Mouse (Mus musculus): ENCODE results near the gene Ptgis. TPM values are rescaled to one million over a fixed set of nuclear protein-coding genes. Genes with fewer than 3 reads are reported as not detected.

Ptgis gene
- total RNA-seq (2021): 17.1 and 20.4 TPM in 2 replicates
- long read RNA-seq, experiment 1, transcript Ptgis-201 (10 exons, 2,107 nt): major isoform, 5 of 17 reads
- long read RNA-seq, experiment 1, partial matches to known transcripts: 8 of 17 reads
- long read RNA-seq, experiment 1, other reads (novel, unspliced or antisense): 4 of 17 reads
- long read RNA-seq, experiment 2, transcript Ptgis-201 (10 exons, 2,107 nt): major isoform, 11 of 19 reads
- long read RNA-seq, experiment 2, partial matches to known transcripts: 7 of 19 reads
- long read RNA-seq, experiment 2, other reads (novel, unspliced or antisense): 1 of 19 reads

DNA sequence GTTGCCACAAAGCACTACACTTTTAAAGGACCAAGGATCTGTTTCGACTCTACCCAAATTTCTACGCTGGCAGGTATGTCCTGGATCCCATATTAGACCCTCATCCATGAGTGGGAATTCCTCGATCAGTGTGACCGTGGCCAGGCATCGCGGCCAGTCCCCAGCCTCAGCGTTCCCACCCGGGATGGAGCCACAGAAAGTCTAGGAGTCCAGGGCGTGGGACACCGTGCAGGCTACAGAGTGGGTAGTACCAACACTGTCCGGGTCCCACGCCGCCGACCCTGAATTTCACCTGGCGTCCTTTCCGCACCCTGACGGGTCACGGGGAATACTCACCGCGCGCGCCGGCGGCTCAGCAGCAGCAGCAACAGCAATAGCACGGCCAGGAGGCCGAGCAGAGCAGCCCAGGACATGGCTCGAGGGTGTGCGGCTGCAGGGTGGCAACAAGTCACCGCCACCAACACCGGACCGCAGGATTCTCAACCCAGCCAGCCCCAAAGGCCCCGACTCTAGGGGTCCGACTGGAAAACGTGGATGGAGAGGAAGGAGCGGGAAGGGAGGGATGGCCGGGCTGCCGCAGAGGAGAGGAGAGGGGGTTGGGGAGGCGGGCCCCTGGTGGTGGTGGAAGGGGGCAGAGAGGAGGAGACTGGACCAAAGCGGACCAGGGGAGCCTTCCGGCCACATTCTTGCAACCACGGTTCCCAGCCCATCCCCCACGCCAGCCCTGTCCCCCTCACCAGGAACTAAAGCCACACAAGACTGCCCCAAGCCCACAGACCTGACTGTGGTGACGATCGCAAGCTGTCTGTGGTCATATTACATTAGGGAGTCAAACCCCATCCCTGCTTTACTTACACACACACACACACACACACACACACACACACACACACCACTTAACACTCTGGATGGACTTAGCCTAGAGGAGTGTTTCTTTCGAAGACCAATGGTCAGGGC lies at the start of gene Ptgis:
TSS of gene Ptgis (minus strand) at position 597 of the 957 bp plus-strand sequence.
- peak; percentile 64 for DNase-seq

DNA sequence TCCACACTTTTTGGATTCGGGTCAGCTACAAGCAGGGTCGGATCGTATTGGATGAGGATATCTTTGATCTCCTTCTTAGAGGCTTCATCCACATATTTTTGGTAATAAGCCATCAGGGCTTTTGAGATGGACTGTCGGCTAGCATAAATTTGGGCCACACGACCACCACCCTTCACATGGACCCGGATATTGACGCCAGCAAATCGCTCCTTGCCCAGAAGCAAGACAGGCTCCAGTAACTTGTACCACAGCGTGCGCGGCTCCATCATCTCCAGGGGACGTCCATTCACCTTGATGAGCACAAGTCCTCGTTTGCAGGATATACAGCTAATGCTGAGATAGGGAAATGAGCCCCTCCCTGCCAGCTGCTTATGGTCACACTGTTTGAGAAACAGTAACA lies 41.1 kb upstream of the Ptgis start:
- DNase-seq: peak; percentile 3

DNA sequence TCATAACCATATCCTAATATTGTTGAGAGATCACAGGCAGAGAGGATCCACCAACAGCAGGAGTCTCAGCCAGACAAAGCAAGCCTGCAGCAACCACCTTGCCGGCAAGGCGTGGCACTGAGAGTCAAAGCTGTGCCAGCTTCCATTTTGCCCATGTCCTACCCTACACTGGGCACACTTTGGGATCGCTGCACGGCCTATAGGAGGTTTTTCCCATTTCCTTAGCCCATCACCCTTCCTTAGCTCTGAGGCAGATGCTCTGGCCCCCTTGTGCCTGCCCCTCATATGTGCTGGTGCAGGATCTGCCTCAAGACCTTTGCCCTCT lies 40.5 kb upstream of the Ptgis start:
- DNase-seq: no peak

DNA sequence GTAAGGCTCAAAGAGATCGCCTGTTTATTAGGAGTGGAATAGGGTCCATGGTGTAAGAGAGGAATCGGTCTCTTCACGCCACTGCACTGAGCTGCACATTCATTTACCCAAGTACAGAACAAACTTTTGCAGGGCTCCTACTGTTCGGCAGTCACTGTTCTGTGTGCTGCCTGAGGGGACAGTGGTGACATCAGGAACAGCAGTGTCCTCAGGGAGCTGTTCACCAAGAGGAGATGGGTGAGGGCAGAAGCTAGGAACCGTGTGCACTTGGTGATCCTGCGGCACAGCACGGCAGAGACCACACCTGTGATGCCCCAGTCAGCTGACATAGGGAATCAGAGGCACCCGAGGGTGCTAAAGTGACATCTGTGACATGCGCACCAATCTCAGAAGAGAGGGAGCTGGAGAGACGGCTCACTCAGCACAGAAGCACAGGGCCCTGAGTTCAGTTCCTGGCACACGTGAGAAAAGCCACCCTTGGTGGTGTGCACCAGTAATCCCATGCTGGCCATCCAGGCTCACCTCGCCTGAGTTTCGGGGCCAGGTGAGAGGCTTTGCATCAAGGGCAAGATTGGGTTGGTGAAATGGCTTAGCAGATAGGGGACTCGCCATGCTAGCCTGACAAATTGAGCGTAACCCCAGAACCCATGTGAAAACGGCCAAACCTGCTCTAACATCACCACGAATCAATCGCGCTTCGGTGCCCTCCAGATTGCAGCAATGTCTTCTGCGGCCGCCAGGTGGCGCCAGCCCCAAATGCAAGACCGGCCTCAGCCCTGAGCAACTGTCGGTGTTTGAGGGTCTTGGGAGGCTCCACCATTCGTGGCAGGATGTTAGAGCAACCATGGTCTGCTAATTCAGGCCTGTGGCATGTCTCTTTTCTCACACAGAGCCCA lies 39.9 kb upstream of the Ptgis start:
- DNase-seq: peak; percentile 86

DNA sequence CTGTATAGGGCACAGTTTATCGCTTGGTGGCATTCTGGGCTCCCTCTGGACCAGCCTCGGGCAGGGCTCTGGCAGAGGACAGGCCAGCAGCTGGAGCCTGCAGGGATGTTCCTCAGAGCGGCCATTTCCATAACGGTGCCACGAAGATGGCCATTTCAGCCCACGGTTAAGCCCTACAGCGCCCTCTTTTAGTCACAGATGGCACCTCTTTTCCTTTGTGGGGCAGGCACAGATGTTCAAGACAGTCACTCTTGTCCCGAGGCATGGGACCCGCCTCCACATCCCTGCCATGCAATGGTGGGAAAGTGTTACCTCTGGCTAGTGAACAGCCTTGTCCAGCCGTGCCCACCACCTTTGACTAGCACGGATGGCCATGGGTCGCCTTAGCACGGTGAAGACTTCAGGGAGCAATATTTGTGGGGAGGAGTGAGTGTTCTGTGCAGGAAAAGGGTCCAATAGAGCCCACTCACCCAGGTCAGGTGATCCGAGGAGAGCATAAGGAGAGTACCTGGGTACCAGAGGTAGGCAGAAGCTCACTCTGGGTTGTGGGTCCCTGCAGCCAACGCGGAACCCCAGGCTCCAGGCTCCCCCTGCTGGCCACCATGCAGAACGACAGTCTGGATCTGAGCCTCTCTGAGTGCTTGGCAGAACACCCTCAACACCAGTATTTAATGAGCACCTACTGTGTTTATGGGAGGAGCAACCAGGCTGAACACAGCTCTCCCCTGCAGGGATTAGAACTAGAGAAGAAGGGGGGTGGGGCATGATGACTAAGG lies 38.5 kb upstream of the Ptgis start:
- peak; percentile 87 for DNase-seq

DNA sequence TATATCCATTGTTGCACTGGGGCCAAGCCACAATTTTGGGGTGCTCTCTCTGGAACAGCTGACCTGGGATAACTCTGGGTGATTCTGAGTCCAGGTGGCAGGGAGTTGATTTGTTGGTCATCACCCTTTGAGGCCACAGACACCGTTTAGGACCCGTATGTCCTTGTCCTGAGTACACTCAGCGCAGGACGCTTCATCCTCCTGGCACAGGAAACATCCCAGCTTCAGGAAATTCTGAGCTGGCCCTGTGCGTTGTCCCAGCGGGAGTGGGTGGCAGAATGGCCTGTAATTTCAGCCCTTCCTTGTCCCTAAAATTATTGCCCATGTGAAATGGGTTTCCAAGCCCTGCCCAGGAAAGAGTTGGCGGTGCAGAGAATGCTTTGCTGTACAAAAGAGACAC lies 37.6 kb upstream of the Ptgis start:
- DNase-seq: peak; percentile 26

DNA sequence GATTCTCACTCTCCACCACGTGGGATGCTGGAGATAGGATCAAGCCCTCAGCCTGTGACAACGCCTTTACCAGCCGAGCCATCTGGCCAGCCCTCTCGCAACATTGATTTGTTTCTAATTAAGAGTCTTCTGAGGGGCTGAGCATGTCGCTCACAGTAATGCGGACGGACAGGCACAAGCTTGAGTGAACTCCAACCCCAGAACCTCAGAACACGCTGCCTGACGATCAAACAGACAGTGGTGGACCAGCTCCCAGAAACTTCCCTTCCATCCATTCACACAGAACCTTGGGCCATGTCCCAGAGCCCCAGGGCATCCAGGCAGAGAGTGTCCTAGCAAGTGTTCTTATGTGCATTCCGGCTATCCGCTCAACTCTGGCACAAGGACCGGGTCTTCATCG lies 36.6 kb upstream of the Ptgis start:
- peak; percentile 3 for DNase-seq

DNA sequence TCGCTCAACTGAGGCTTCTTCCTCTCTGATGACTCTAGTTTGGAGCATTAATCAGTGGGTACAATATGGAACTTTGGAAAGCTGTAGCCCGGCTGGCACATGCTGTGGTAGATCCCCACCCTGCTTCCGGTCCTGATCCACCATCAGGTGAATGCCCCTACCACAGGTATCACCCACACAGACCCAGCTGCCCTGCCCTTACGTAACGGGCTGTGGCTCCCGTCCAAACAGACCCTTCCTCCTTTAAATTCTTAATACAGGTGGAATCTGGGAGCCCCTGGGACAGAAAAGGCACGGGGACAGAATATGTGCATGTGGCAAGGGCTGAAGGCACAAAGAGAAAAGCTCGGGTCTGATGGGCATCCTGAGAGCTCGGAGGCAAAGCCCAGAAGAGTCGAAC lies 35.5 kb upstream of the Ptgis start:
- DNase-seq: peak; percentile 2

DNA sequence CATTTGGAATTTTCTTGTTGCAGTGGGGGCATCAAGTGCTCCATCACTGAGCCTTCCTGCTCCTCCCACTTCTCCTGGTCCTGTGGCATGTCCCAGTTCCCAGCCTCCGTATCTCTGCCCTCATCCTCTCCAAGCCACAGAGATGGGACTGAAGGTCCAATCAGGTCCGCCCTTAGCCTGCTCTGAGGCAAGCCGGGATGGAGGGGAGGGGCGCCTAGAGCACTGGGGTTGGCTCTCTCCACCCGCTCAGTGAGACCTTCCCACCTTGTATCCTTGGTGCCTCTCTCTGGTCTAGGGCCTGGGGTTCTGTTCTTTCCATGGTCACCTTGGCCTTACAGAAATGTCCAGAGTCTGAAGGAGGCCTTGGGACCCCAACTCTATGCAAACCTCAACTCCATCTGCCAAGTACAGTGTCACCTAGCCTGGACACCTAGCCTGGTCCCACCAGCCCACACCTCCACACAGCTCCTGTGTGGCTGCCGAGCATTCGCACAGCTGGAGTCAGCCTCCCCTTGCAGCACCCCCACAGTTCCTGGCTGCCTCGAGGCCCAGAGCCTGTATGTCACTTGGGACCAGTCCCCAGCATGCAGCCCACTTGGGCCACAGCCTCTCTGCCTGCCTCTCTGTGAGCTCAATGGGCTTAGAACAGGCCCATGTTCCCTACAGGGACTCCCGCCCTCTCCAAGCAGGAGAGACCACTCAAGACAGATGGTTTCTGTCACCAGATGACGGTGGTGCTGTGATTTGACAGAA lies 34.5 kb upstream of the Ptgis start:
- DNase-seq: peak; percentile 2

DNA sequence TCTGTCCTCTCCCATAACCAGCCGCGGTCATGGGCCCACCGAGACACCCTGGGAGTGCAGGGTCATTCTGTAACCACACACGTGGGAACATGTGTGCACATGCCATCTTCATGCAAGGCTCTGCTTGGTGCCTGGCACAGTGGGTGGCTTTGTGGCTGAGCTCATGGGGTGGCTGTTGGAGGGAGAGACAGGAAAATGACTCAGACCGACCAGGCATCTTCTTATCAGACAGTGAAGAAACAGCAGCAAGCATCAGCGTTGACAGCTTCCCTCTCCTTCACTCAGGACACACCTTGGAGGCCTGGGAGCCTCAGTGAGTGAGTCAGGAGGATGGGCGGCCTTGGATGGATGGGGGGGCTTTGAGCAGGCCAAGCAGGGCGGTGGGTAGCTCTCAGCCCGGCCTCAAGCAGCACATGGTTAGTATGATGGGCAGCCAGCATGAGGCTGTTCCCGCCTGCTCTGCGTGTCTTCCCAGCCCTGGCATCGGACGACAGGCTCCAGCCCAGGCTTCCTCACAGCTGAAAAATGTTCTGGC lies 32.9 kb upstream of the Ptgis start:
- peak; percentile 35 for DNase-seq

DNA sequence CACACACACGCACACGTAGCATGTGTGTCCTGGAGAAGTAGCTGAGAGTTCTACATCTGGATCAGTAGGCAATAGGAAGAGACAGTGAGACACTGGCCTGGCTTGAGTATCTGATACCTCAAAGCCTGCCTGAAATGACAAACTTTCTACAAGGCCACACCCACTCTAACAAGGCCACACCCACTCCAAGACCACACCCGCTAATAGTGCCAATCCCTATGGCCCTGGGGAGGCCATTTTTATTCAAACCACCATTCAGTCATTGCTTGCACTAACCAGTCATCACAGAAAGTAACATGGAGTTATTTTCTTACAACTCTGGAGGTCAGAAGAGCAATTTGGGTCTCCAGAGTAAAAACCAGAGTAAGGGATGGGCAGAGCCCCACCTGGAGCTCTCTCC lies 32.3 kb upstream of the Ptgis start:
- DNase-seq: peak; percentile 12

DNA sequence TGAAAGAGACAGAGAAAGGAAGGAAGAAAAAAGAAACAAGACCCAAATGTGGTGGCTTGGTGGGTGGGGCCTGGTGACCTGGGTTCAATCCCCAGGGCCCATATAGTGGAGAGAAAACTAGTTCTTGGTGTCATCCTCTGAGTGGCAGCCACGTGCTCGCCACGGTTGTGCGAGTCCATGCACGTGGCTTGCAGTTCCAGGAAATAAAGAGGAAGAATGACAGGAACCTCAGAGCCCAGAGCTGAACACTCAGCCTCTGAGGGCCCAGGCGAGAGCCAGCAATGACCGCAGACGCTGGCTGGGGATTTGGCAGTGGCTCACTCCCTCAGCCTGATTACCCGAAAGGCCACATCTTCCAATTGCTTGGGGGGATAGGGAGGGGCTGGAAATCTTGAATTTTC lies 30.7 kb upstream of the Ptgis start:
- DNase-seq: peak; percentile 11

DNA sequence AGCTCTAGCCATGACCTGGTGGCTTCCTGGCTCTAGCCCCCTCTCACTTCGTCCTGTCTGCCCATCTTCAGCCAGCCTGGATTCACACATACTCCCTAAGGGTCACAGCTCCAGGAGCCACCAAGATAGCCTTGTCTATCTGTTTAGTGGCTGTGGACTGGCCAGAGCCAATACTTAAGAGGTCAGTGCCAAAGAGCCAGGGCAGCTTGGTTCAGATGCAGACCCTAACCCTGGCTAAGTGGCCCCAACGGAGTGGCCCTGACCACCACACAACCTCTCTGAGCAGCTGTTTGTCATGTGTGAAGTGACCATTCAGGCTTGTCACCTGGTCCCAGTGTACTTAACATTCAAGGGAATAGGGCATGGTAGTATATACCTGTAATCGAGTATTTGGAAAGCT lies 30.1 kb upstream of the Ptgis start:
- peak; percentile 1 for DNase-seq

DNA sequence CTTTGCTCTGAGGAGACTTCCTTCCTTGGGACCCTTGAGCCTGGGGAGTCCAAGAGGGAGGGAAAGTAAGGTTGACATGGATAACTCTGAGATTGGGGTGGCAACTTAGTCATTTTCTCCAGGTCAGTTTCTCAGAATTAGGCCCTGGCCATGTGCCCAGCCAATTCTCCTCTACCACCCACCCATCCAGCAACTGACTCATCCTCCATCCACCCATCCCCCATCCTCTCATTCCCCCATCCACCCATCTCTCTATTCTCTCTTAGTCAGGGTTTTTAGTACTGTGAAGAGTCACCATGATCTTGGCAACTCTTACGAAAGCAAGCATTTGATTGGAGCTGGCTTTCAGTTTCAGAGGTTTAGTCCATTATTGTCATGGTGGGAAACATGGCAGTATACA lies 28.3 kb upstream of the Ptgis start:
- DNase-seq: peak; percentile 2

DNA sequence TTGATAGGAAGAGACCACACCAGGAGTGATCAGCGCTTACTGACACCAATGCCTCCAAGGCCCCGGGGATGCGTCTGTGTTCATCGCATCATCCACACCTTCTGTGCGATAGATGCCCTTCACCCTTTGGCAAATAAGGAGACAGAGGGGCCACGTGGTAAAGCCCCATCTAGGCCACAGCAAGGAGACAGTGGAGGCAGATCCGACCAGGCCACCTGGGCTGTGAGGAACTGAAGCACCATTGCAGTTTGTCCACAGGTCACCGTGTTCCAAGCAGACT lies 27.9 kb upstream of the Ptgis start:
- peak; percentile 2 for DNase-seq

DNA sequence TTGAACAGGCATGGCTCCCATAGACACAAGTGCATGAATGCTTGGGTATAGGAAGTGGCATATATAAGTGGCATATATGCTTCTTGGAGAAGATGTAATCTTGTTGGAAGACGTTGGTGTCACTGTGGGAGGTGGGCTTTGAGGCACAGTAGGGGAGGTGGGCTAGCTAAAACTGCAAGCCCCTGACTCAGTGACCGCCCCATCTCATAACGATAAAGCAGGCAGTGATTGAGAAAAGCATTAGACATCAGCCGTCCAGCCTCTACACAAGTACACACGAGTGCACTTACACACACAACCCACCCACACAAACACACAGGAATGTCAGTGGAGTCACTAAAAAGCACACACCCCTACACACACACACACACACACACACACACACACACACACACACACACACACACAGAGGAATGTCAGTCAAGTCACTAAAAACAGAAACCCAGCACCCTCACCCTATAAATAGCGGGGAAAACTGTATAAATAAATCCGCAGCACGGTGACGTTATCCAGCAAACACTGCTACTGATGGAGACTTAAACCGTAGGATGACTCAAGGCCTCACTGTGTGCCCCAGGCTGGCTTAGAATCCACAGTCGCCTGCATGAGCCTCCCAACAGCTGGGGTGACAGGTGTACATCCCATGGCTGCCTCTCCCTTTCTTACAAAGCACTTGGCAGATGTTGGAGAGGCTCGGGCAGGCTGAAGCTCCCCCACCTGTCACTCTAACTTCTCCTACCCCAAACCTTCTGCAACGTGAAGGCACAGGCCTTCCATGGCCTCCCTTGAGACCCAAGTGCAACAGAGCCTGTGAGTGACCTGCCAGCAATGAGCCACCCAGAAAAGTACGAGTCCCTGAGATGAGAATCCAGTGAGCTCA lies 27.4 kb upstream of the Ptgis start:
- DNase-seq: no peak

DNA sequence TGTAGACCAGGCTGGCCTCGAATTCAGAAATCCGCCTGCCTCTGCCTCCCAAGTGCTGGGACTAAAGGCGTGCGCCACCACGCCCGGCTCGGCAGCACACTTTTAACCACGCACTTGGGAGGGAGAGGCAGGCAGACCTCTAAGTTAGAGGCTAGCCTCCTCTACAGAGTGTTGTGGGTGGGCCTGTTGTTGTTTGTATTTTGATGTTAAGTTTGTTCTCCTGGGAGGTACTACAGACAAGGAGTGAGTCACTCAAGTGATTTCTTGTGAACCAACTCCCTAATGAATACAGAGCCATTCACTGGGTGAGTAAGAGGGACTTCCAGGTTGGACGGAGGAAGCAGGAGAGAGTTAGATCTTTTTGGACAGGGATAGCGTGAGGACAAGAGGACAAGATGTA lies 25.8 kb upstream of the Ptgis start:
- peak; percentile 0 for DNase-seq

DNA sequence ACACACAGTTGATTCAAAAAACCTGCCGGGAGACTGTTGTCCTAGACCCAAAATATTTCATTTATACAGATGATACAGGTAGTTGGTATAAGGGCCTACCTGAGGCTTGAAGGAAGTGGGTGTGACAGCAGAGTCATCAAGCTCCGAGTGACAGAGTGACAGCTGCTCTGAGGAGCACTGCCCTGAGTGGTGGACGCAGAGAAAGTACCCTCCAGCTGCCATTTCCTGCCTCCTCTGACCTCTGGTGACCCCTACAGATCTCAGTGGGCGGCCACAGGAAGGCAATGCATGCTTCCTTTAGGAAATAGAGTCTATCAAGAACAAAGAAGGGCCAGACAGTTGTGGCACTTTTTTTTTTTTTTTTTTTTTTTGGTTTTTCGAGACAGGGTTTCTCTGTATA lies 25.4 kb upstream of the Ptgis start:
- peak; percentile 22 for DNase-seq

DNA sequence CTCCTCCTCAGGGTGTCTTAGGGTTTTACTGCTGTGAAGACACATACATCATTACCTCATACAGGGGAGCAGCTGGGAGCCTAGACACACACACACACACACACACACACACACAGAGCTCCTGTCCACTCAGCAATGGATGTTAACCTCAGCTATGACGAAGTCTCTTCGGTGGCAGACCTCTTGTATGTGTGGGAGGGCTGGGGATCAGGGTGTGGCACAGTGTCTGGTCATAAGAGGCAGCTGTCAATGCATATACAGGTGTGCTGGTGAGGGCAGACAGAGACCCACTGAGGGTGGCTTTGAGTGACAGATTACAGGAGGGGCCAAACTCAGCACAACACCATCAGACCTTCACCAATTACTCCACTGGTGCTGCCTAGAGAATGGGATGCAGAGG lies 24.6 kb upstream of the Ptgis start:
- peak; percentile 2 for DNase-seq

DNA sequence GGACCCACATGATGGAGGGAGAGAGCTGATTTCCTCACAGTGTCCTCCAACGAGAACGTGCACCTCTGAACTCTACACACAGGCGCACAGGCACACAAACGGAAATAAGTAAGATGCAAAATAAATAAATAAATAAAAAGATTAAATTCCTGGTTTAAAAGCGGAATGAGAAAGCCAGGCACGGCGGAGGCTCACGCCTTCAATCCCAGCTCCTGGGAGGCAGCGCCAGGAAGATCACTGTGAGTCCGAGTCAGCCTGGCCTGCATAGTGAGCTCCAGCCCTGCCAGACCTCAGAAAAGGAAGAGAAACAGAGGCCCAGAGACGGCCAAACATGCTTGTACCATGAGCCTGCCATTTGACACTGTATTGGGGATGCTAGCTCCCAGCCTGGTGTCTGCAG lies 23.5 kb upstream of the Ptgis start:
- peak; percentile 1 for DNase-seq

Measured in adrenal gland, postnatal 14 days (tissue).